Mouse (Mus musculus) forebrain, embryonic 12.5 days (tissue): ENCODE results near the gene Fam20b. TPM values are rescaled to one million over a fixed set of nuclear protein-coding genes. Genes with fewer than 3 reads are reported as not detected.

ENCODE experiments used
- ATAC-seq: fragments of 200-750 bp; cut with Nextera tagmentation; 2 replicates; pipeline ENCODE4 v1.8.0; 2017; ENCODE audit warnings: moderate TSS enrichment; ENCODE audit not compliant: low FRiP score
- H3K27ac ChIP-seq: fragments of 300-500 bp; sonication (generic); 2 replicates; pipeline ENCODE4 v1.5.1; 2016; ENCODE audit warnings: mild to moderate bottlenecking
- H3K27me3 ChIP-seq: fragments of 300-500 bp; sonication (generic); 2 replicates; pipeline ENCODE4 v1.6.1; 2016; ENCODE audit warnings: mild to moderate bottlenecking
- H3K36me3 ChIP-seq: fragments of 300-500 bp; sonication (generic); replicated peaks from 2 replicates; pipeline ENCODE4 v1.6.1; 2016; ENCODE audit warnings: mild to moderate bottlenecking
- H3K4me1 ChIP-seq: fragments of 300-500 bp; sonication (generic); 2 replicates; pipeline ENCODE4 v1.6.1; 2016
- H3K4me2 ChIP-seq: fragments of 300-500 bp; sonication (generic); 2 replicates; pipeline ENCODE4 v1.6.1; 2016; ENCODE audit warnings: mild to moderate bottlenecking, moderate library complexity
- H3K4me3 ChIP-seq: fragments of 300-500 bp; sonication (generic); replicated peaks from 2 replicates; pipeline ENCODE4 v1.5.1; 2016; ENCODE audit warnings: mild to moderate bottlenecking
- H3K9ac ChIP-seq: fragments of 300-500 bp; sonication (generic); 2 replicates; pipeline ENCODE4 v1.6.1; 2016; ENCODE audit warnings: mild to moderate bottlenecking
- H3K9me3 ChIP-seq: fragments of 300-500 bp; sonication (generic); 2 replicates; pipeline ENCODE4 v1.6.1; 2016
- WGBS: fragments of 180-500 bp; shearing (Covaris S2); methylation state at CpG from one replicate; pipeline ENCODE4 v1.1.7; 2016; 5-methylcytosine and 5-hydroxymethylcytosine counted together
- polyA plus RNA-seq: library from polyadenylated mRNA; unstranded; fragments of >200 nt; fragmentation: Nextera tagmentation; extraction: Ambion mirVana; gene quantifications from 2 replicates; pipeline ENCODE4 v1.2.1, GENCODE M21; 2016

Fam20b gene
- polyA plus RNA-seq, 1 experiment from 2014 or later: 26.8 TPM

DNA sequence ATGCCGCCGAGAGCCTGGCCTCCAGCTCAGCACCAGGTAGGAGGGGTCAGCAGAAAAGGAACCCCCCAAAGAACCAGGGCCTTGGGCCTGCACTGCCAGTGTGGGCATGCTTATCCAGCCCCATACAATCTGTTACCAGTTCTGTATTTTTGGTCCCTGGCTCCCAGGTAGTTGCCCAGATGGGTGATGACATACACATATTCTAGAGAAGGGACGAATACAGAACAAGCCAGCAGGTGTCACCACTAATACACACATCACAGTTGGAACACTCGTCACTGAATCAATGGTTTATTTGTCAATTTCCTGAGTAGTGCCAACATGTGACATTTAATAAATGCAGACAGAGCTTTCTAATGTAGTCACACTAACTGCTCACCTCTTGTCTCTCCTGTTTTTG, 78.3 kb downstream of the Fam20b start:
- Histone ChIP-seq H3K27me3 (no peaks in the 10 kb centered on the region), H3K4me2 (no peak overlapping the region), H3K4me1 (peaks cover 18% of the 10 kb centered on the region), H3K9ac (no peak overlapping the region), H3K9me3 (no peaks in the 10 kb centered on the region), H3K27ac (no peak overlapping the region), H3K4me3 (no peak overlapping the region), H3K36me3 (peaks cover 52% of the 10 kb centered on the region)
- ATAC-seq: no peak
- 80% methylated on average over 4 of the region's 4 CpGs for WGBS

DNA sequence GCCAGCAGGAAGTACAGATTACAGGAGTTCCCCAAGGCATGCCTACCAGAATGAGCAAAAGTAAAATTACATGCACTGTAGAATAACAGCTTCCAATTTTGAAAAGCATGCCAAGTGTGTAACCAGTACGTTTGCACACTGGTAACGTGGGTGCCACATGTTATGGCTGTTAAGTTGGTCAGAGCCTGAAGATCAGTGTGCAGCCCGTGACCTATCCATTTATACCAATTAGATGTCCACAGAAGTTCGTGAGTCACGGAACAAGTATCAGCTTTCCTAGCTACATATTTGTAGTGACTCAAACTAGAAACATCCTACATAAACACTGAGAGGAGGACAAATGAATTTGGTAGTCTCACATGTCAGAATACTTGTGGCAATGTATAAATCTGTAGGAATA, 79.4 kb downstream of the Fam20b start:
- Histone ChIP-seq H3K4me2 (no peak overlapping the region), H3K9me3 (no peaks in the 10 kb centered on the region), H3K27me3 (no peaks in the 10 kb centered on the region), H3K4me1 (peaks cover 13% of the 10 kb centered on the region), H3K27ac (no peak overlapping the region), H3K4me3 (no peak overlapping the region), H3K9ac (no peak overlapping the region), H3K36me3 (peaks cover 60% of the 10 kb centered on the region)
- 88% methylated on average over 5 of the region's 5 CpGs for WGBS
- ATAC-seq: no peak

DNA sequence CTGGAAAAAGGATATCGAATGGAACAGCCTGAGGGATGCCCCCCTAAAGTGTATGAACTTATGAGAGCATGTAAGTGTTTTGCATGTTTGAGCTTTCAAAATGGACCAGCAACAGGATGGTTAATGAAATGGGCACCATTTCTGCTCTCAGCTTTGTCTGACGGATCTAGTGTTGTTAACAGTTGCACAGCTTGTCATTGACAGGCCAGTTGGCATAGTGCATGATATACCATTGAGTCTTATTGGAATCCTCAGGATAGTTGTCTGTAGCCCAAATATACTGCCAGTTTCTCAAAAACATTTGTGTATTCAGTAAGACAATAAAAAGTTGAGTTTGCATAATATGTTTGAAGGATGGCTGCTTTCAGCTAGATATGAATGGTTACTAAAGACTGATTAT, 83.7 kb downstream of the Fam20b start:
- no peaks in the 10 kb centered on the region for H3K9me3 ChIP-seq
- H3K9ac ChIP-seq: no peak overlapping the region
- H3K27me3 ChIP-seq: no peaks in the 10 kb centered on the region
- 86% methylated on average over 2 of the region's 2 CpGs for WGBS
- no peak overlapping the region for H3K4me3 ChIP-seq
- ATAC-seq: no peak
- H3K4me2 ChIP-seq: no peak overlapping the region
- no peaks in the 10 kb centered on the region for H3K4me1 ChIP-seq
- no peak overlapping the region for H3K27ac ChIP-seq
- H3K36me3 ChIP-seq: peaks cover 61% of the 10 kb centered on the region

DNA sequence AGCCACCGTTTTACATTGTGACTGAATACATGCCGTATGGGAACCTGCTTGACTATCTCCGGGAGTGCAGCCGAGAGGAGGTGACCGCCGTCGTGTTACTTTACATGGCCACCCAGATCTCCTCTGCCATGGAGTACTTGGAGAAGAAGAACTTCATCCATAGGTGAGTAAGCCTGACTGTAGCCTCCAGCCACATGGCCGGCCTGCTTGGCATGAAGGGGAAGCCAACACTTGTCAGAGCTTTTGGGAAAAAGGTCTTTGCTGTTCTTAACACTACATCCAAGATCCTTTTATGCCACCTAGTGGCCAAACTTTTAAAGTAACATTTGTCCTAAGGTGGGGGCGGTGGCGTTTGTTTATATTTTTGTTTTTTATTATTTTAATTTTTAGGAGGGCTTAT, 85.8 kb downstream of the Fam20b start:
- ATAC-seq: 0 out of 2 replicates have a peak, but pooled peaks have one; percentile 44
- H3K36me3 ChIP-seq: peaks cover 58% of the 10 kb centered on the region

DNA sequence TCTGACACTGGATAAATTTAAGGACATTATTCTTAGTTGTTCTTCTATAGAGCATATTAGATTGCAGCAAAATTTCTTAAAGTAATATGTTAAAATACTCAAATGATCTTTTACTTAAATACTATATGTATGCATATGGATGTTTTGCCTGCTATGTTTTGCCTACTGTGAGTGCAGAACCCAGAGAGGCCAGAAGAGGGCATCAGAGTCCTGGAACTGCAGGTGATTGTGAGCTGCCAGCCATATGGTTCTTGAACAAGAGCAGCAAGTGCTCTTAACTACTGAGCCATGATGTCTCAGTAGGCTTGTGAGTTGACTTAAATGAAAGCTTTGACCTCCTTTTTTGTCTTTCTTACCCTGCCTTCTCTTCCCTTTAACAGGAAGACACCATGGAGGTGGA, 87.9 kb downstream of the Fam20b start:
- Histone ChIP-seq H3K27me3 (no peaks in the 10 kb centered on the region), H3K4me2 (no peak overlapping the region), H3K36me3 (peaks cover 50% of the 10 kb centered on the region), H3K9ac (no peak overlapping the region), H3K4me1 (no peaks in the 10 kb centered on the region), H3K27ac (no peak overlapping the region), H3K4me3 (no peak overlapping the region), H3K9me3 (no peaks in the 10 kb centered on the region)
- no peak for ATAC-seq

More for the DNA sequence above, 85.8 kb downstream of the Fam20b start:
- H3K4me1 ChIP-seq: no peaks in the 10 kb centered on the region
- H3K27me3 ChIP-seq: no peaks in the 10 kb centered on the region
- WGBS: 79% methylated on average over 10 of the region's 10 CpGs
- H3K27ac ChIP-seq: no peak overlapping the region
- H3K4me3 ChIP-seq: no peak overlapping the region
- no peak overlapping the region for H3K9ac ChIP-seq
- no peak overlapping the region for H3K4me2 ChIP-seq
- no peaks in the 10 kb centered on the region for H3K9me3 ChIP-seq

DNA sequence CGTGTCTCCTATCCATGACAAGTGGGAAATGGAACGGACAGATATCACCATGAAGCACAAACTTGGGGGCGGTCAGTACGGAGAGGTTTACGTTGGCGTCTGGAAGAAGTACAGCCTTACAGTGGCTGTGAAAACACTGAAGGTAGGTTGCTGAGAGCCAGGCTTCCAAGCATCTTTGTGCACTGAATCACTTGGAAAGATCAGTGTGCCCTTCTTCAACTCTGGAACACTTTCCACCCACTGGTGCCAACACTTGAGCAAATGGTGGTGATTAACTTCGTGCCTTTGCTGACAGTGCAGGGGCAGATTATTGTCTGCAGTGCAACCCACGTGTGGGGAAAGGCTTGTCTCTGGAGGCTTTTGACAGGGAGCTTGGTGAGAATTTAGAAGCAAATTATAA, 88.9 kb downstream of the Fam20b start:
- Histone ChIP-seq H3K4me3 (no peak overlapping the region), H3K27ac (no peak overlapping the region), H3K9me3 (no peaks in the 10 kb centered on the region), H3K27me3 (no peaks in the 10 kb centered on the region), H3K4me2 (no peak overlapping the region), H3K36me3 (peaks cover 51% of the 10 kb centered on the region), H3K9ac (no peak overlapping the region), H3K4me1 (no peaks in the 10 kb centered on the region)
- 96% methylated on average over 8 of the region's 8 CpGs for WGBS
- no peak for ATAC-seq

Other genes with a start within 250 kb of the Fam20b start
- 17.6 and 19.6 TPM in 2 replicates for gene Soat1, start 244.8 kb downstream of the Fam20b start, polyA plus RNA-seq
- gene Gm10031, start 195.1 kb downstream of the Fam20b start, polyA plus RNA-seq: 0.40 and 0.97 TPM in 2 replicates
- 6.6 and 7.2 TPM in 2 replicates for gene Abl2, start 160.3 kb downstream of the Fam20b start, polyA plus RNA-seq
- 4.1 and 5.3 TPM in 2 replicates for gene Tor3a, start 44.7 kb downstream of the Fam20b start, polyA plus RNA-seq
- gene Angptl1, start 119.5 kb upstream of the Fam20b start, polyA plus RNA-seq: 1.7 and 1.9 TPM in 2 replicates
- 109 and 111 TPM in 2 replicates for gene Ralgps2, start 220.5 kb upstream of the Fam20b start, polyA plus RNA-seq